Mouse (Mus musculus) monocyte, adult 2 months (primary cell): ENCODE results near the gene Zic3.

Experiments
- DNase-seq, 2 experiments: peaks; one replicate each; pipeline ENCODE4 v3.0.0; 2022; ENCODE audit warnings: low spot score in 2 of 2, low read depth in 1 of 2

Gene Zic3

DNA sequence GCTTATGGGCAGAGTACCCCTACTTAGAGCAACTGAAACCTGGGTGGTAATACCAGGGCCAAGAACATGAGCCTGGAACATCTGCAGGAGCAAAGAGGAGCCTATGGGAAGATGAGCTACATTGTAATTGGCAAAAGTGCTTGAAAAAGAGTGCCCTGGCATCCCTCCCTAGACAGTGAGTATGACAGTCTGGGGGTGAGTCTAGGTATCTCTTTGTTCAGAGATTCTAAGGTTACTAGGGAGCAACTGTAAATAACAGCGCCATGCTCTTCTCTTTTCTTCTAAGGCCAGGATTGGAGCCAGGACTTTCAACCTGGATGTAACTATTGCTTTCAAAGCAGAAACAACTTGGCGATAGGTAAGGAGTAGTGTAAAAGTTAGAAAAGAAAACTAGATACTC is at the start of gene Zic3:
Gene Zic3 (plus strand): TSS at position 301 of the 400 bp plus-strand sequence.
- no peak for DNase-seq

DNA sequence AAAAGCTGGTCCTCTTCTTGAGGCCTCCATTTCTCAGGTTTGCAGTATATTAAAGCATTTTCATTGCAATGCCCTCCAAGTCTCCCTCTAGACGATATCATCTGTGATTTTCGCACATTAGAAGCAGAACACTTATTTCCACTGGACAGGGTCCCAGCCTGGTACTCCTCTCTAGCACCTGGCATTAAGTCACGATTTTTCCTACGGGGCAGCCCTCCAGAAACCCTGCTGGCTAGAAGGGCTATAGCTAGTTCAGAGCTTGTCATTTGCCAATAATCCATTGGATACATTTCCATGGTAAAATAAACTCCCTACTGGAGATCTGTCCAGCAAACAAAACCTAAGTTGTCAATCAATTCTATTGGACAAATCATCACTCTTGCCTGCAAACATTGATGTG is 40.1 kb upstream of the Zic3 start:
- no peak for DNase-seq

DNA sequence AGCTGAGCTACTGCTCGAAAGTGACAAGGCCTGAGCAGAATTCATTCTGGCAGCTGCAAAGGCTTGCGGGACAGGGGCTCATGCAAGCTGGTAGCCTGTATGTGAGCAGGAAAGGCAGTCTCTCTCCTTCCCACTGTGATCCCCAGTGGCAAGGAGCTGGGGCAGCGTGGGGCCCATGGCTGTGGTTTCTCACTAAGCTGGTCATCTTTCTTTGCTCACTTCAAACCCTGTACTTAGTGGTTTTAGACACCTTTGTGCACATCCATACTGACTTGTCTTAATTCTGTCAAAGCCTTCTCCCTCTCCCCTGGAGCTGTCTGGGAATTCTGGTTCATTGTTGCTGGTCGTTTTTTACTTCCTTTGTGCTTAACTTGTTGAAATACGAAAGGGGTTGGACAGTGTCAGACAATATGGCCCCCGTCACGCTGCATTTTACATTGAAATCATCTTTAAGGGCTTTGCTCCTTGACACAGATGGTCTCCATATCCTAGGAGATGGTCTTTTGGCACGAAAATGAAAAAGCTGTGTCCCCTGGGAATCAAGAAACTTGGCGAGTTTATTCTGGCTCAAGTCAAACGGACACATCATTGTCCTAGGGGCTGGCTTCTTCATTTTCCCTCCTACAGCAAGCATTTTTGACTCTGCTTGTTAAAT is 34.9 kb upstream of the Zic3 start:
- no peak for DNase-seq

- no peak for DNase-seq
Observed at GRCm38 (mm10) chrX:58013391-58013790, 9.1 kb upstream of the Zic3 start.

DNA sequence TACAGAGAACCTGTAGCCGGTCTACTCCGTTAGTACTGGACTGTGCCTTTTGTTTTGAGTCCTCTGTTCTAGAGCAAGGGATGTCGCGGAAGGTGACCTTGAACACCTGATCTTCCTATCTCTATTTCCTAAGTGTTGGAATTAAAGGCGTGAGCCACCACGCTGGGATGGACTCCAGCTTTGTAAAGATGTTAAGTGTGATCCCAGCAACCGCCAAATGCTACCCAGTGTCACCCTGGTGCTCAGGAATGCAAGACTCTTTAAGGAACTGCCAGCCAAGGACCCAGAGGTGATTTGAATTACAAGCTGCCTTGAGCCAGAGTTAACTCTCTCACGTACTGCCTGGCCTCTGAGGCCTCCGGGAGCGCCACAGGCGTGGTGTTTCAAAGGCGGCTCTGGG is 8.4 kb upstream of the Zic3 start:
- DNase-seq, result no peak

GRCm38 (mm10) chrX:58014761-58015160 is 7.7 kb upstream of the Zic3 start:
- DNase-seq, result no peak

DNA sequence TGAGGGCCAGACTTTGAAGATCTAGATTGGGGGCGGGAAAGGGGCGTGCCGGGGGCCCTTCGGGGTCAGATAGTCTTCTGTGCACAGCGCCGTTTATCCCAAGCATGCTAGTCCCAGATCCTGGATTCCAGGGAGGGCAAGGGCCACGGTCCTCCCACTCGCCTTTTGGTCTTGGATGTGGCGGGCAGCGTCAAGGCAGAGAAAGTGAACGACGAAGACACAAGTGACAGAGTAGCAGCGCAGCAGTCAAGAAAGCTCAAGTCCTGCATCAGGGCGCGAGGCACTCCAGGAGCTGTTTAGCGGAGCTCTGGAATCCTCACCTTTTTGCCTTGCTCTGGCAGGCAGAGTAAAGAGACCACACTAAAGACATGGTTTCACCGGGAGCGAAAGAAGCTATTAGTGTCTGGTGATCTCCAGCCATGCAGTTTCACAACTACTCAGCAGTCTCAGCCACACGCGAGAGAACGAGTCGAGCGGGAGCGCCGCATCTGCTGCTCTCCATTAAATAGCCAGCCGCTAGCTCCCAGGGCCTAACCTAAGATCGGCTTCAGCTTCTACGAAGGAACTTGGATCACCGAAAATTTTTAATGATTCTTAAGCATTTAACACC is 7.1 kb upstream of the Zic3 start:
- no peak for DNase-seq

DNA sequence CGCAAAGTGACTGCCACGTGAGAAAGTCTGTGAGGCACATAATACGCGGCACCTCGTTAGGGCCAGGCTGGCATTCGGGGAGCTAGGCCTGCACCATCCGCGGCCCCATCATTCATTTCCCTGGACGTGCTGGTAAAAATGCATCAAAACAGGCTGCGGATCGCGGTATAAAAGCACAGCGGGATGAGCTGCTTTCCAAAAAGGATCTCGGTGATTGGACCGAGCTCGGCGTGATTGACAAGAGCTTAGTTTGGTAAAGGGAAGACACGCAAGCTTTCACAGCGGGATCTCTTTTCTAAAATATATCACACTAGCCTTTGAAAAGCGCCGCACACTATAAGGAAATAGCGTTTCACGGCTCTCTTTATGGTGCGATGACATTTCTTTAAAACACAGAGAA is 3.8 kb upstream of the Zic3 start:
- no peak for DNase-seq

DNA sequence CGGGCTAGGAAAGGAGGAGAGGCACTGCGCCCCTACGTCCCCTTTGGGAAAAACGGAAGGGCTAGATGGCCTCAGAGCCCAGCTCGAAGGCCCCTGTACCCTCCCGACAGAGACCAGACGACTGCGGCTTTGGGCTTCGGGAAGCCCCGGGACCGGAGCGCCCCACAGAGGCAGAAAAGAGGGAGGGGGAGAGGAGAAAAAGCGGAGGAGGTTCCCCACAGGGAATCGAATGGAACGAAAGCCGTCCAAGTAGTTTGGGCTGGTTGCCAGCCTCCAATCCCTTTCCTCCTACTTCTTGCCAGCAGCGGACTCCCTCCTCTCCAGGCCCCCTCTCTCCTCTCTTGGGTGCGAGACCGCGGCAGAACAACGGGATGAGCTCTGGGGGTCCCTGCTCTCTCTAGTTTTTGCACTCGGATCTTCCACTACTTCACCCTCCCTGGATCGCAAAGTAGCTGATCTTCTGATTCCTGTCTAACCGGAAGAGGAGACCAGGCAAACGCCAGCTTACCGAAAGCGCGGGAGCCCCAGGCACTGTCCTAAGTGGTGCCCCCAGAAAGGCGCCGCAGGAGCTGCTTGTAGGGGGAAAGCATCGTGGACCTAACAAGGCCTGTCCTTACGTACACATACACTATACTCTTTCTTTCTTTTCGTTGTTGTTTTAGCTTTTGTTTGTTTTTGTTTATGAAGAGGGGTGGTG is 3.1 kb upstream of the Zic3 start:
- no peak for DNase-seq

DNA sequence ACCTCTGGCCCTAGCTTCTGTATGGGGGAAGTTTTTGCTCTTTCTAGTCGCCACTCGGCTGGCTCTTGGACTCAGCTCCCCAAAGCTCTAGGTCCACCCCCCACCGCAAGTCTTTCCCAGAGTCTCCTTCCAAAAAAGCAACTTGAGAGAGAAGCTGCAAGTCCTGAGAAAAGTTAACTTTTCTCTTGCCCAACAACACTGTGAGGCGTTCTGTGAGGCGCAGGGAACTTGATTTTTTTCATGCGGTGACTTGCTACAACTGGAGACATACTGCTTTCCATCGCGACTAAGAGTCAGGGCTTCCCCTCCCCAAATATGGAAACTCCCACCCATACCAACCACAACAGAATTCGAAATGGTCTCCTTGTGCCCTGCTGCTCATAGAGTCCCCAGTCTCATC is 5.1 kb downstream of the Zic3 start:
- DNase-seq, result no peak

GRCm38 (mm10) chrX:58028082-58028481 is 5.6 kb downstream of the Zic3 start:
- DNase-seq, result no peak

- DNase-seq, result no peak
Observed at GRCm38 (mm10) chrX:58028858-58029257, 6.4 kb downstream of the Zic3 start.

DNA sequence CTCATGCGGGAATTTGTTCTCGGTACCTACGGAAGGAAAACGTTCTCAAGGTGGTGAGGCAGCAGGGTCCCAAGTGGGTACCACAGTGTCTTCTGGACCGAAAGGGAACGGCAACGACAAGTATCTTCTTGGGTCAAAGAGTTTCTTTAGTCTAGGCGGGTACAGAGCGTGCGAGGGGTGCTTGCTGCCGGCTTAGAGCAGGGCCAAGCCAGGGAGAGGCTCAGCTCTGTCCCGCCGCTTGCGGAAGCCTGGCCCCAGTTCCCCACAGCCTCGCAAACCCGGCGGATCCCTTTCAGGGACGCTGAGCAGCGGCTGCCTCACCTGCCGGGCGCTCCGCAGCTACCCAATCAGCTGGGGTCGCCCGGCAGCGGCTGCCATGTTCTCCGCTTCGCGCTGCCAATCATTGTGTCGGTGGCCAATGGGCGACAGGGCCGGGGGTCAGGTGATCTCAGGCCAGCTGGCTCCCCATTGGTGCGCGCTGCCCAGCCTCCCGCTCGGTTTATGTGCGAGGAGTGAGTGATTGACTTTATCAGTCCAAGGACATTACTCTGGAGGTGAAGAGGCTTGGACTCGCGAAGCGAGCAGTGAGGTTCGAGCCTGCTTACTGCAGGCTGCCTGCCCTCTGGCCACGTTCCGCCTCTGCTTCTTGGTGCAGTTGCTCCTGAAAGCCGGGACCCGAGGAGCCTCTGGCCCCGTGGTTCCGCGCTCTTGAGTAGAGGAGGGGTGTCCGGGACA is 7.8 kb downstream of the Zic3 start:
- DNase-seq, result no peak

DNA sequence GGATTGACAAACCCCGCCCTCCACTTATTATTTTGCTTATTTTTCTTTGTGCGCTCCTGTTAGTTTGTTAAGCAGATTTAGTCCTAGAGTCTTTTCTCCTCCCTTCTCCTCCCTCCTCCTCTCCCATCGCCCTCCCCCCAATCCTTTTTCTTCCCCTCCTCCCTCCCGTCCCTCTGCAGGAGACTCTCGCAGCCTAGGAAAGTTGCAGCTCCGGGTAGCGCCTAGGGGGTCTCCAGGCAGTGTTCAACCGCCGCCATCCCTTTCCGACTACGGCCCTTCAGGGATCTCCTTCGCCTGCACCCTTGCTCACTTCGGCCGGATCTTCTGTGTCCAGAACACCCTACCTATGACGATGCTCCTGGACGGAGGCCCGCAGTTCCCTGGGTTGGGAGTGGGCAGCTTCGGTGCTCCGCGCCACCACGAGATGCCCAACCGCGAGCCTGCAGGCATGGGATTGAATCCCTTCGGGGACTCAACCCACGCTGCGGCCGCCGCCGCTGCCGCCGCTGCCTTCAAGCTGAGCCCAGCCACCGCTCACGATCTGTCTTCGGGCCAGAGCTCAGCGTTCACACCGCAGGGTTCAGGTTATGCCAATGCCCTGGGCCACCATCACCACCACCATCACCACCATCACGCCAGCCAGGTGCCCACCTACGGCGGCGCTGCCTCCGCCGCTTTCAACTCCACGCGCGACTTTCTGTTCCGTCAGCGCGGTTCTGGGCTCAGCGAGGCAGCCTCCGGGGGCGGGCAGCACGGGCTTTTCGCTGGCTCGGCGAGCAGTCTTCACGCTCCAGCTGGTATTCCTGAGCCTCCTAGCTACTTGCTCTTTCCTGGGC is 8.6 kb downstream of the Zic3 start:
- no peak for DNase-seq

DNA sequence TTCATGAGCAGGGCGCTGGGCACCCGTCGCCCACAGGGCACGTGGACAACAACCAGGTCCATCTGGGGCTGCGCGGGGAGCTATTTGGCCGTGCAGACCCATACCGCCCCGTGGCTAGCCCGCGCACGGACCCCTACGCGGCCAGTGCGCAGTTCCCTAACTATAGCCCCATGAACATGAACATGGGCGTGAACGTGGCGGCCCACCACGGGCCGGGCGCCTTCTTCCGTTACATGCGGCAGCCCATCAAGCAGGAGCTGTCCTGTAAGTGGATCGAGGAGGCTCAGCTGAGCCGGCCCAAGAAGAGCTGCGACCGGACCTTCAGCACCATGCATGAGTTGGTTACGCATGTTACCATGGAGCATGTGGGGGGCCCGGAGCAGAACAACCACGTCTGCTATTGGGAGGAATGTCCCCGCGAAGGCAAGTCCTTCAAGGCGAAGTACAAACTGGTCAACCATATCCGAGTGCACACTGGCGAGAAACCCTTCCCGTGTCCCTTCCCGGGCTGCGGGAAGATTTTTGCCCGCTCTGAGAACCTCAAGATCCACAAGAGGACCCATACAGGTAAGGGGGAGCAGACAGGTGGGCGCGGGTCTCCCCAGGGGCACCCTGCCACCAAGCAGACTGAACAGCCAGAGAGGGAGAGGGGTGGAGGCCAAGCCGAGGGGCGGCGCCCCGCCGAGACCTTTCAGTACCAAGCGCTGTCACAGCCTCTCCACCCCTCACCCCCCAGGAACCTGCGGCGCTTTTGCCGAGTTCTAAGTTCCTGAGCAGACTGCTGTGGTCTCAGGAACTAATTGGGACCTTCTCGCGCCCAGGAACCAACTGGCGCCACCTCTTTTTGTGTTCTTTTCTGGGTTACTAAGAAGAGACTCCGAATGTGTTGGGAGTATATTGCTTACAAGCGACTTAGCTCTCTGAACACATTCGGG is 9.4 kb downstream of the Zic3 start:
- no peak for DNase-seq

GRCm38 (mm10) chrX:58032622-58033021 is 10.1 kb downstream of the Zic3 start:
- no peak for DNase-seq

DNA sequence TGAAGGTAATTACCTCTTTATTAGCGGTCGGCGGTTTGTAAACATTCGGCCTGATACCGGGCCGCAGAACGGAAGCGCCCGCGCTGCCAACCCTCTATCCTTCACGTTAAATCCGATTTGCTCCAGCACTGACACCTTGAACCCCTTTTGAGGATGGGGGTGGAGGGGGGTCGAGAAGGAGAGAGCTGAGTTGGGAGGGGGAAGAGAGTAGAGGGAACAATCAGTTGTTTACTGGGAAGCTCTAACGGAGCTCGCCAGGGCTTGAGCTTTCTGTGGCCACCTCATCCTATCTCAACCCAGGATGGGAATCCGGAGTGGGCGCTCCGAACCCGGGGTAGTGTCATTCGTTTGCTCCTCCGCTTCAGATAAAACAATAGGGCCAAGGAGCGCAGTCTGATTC is 11.0 kb downstream of the Zic3 start:
- no peak for DNase-seq

GRCm38 (mm10) chrX:58038061-58039007 is 15.8 kb downstream of the Zic3 start:
- no peak for DNase-seq

DNA sequence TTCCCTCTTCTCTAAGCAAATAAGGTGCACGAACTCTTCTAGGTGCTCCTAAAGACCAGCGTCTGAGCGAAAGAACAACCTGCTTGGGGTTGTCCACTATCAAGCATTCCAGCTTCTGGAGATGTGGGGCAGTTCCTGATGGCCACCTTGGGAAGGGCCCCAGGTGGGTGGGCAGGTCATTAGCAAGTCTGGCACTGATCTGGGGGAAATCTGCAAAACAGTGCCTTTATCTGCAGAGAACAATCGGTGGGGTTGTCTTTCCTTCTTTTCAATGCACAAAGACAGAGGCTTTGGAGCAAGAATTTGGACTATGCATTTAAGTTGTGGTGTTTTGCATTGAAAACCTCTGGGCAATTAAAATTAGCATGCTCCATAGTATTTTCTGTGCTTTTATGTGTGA is 17.2 kb downstream of the Zic3 start:
- no peak for DNase-seq
